Mouse (Mus musculus) CH12.LX (cell line): ENCODE measurements around the gene Abca1. TPM values are rescaled to one million over a fixed set of nuclear protein-coding genes. Genes with fewer than 3 reads are reported as not detected.

Source experiments
- DNase-seq: peaks from one replicate; pipeline ENCODE4 v3.0.0-alpha.2; 2013; ENCODE audit errors: extremely low read depth
- H3K27ac ChIP-seq: 2 replicates; pipeline ENCODE4 v1.5.1; 2012; ENCODE audit warnings: low read depth, mild to moderate bottlenecking, control low read depth, moderate library complexity; ENCODE audit not compliant: insufficient read depth
- H3K27me3 ChIP-seq: replicated peaks from 2 replicates; pipeline ENCODE3; 2012; ENCODE audit warnings: inconsistent platforms
- H3K36me3 ChIP-seq, 2 experiments: replicated peaks in 1 of 2; 2 replicates each; pipeline versions ENCODE3 to v1.6.1; 2012; ENCODE audit warnings: inconsistent platforms in 1 of 2, low read length in 1 of 2, mild to moderate bottlenecking in 1 of 2, mixed read lengths in 1 of 2, moderate library complexity in 1 of 2; ENCODE audit not compliant: control insufficient read depth in 1 of 2, insufficient read depth in 1 of 2
- H3K4me1 ChIP-seq, 2 experiments: 2 replicates each; pipeline ENCODE4 v1.6.1; 2012; ENCODE audit warnings: inconsistent platforms in 1 of 2, moderate library complexity in 1 of 2; ENCODE audit not compliant: insufficient read depth in 2 of 2, control insufficient read depth in 1 of 2
- H3K4me2 ChIP-seq: 2 replicates; pipeline ENCODE4 v1.6.1; 2012; ENCODE audit warnings: low read depth, mild to moderate bottlenecking, control low read depth; ENCODE audit not compliant: poor library complexity, insufficient read depth, severe bottlenecking
- H3K4me3 ChIP-seq, 3 experiments: fragments of 150-350 bp in 1 of 3; sonication (generic) in 1 of 3; replicated peaks in 1 of 3; 2 replicates each; pipeline versions ENCODE3 to v1.5.1; 2011 to 2012; ENCODE audit warnings: low read depth in 2 of 3, low read length in 2 of 3, mild to moderate bottlenecking in 2 of 3, moderate library complexity in 2 of 3, control low read depth in 1 of 3, improper control_type of control experiment in 1 of 3, inconsistent platforms in 1 of 3, mixed read lengths in 1 of 3; ENCODE audit not compliant: poor library complexity in 1 of 3
- H3K79me2 ChIP-seq: replicated peaks from 2 replicates; pipeline ENCODE4 v1.6.1; 2012; ENCODE audit warnings: mild to moderate bottlenecking, moderate library complexity; ENCODE audit not compliant: control insufficient read depth, poor library complexity, insufficient read depth, severe bottlenecking; ENCODE audit errors: extremely low read depth
- H3K9ac ChIP-seq: 2 replicates; pipeline ENCODE4 v1.6.1; 2012; ENCODE audit warnings: low read depth, mild to moderate bottlenecking, control low read depth, moderate library complexity; ENCODE audit not compliant: insufficient read depth
- H3K9me3 ChIP-seq: replicated peaks from 2 replicates; pipeline ENCODE3; 2012; ENCODE audit warnings: low read length, inconsistent platforms, mixed read lengths
- CHD1 ChIP-seq: IDR thresholded peaks from 2 replicates; pipeline ENCODE4 v1.6.1; 2012; ENCODE audit warnings: low read depth, low read length, improper control_type of control experiment, inconsistent platforms
- CTCF ChIP-seq, 2 experiments: IDR thresholded peaks in 1 of 2; conservative IDR thresholded peaks in 1 of 2; 2 replicates each; pipeline ENCODE4 v1.5.1; 2011 to 2012; ENCODE audit warnings: low read depth in 2 of 2, low read length in 2 of 2, improper control_type of control experiment in 1 of 2, inconsistent platforms in 1 of 2, mild to moderate bottlenecking in 1 of 2, moderate library complexity in 1 of 2
- ETS1 ChIP-seq: conservative IDR thresholded peaks from 2 replicates; pipeline ENCODE4 v1.6.1; 2012; ENCODE audit warnings: low read depth, mild to moderate bottlenecking, inconsistent platforms, low read length, improper control_type of control experiment, moderate library complexity
- GABPA ChIP-seq: IDR thresholded peaks from 2 replicates; pipeline ENCODE4 v1.6.1; 2012; ENCODE audit warnings: low read depth, low read length, improper control_type of control experiment, inconsistent platforms; ENCODE audit not compliant: insufficient replicate concordance
- HCFC1 ChIP-seq: IDR thresholded peaks from 2 replicates; pipeline ENCODE4 v1.6.1; 2012; ENCODE audit warnings: low read depth, mild to moderate bottlenecking, inconsistent platforms, low read length, improper control_type of control experiment
- JUND ChIP-seq: conservative IDR thresholded peaks from 2 replicates; pipeline ENCODE4 v1.6.1; 2011; ENCODE audit warnings: low read depth, low read length, improper control_type of control experiment
- KAT2A ChIP-seq: IDR thresholded peaks from 2 replicates; pipeline ENCODE4 v1.6.1; 2012; ENCODE audit warnings: low read length, improper control_type of control experiment, inconsistent platforms; ENCODE audit not compliant: insufficient replicate concordance
- MAFK ChIP-seq: IDR thresholded peaks from 2 replicates; pipeline ENCODE4 v1.6.1; 2011; ENCODE audit warnings: low read length, improper control_type of control experiment; ENCODE audit not compliant: insufficient replicate concordance
- MXI1 ChIP-seq: IDR thresholded peaks from 2 replicates; pipeline ENCODE4 v1.6.1; 2011; ENCODE audit warnings: mild to moderate bottlenecking, low read depth, low read length, improper control_type of control experiment
- NELFE ChIP-seq: IDR thresholded peaks from 2 replicates; pipeline ENCODE4 v1.6.1; 2011; ENCODE audit warnings: low read depth, low read length, improper control_type of control experiment
- POLR2A ChIP-seq: IDR thresholded peaks from 2 replicates; pipeline ENCODE4 v1.6.1; 2011; ENCODE audit warnings: low read depth, mild to moderate bottlenecking, improper control_type of control experiment, low read length
- RAD21 ChIP-seq: IDR thresholded peaks from 2 replicates; pipeline ENCODE4 v1.6.1; 2011; ENCODE audit warnings: low read depth, mild to moderate bottlenecking, low read length, improper control_type of control experiment, moderate library complexity
- RCOR1 ChIP-seq: conservative IDR thresholded peaks from 2 replicates; pipeline ENCODE4 v1.6.1; 2012; ENCODE audit warnings: low read depth, mild to moderate bottlenecking, inconsistent platforms, low read length, improper control_type of control experiment
- SMC3 ChIP-seq: IDR thresholded peaks from 2 replicates; pipeline ENCODE4 v1.6.1; 2011; ENCODE audit warnings: low read depth, low read length, improper control_type of control experiment
- TBP ChIP-seq: conservative IDR thresholded peaks from 2 replicates; pipeline ENCODE4 v1.6.1; 2011; ENCODE audit warnings: low read depth, low read length, improper control_type of control experiment
- USF1 ChIP-seq: IDR thresholded peaks from 2 replicates; pipeline ENCODE4 v1.6.1; 2014; ENCODE audit warnings: low read depth, mild to moderate bottlenecking, inconsistent platforms, low read length, improper control_type of control experiment
- ZC3H11A ChIP-seq: IDR thresholded peaks from 2 replicates; pipeline ENCODE4 v1.6.1; 2012; ENCODE audit warnings: low read depth, mild to moderate bottlenecking, inconsistent platforms, low read length, improper control_type of control experiment
- ZMIZ1 ChIP-seq: IDR thresholded peaks from 2 replicates; pipeline ENCODE4 v1.6.1; 2012; ENCODE audit warnings: low read depth, mild to moderate bottlenecking, inconsistent platforms, low read length, improper control_type of control experiment
- dilution Hi-C: fragments of 300-500 bp; cut with MboI; formaldehyde crosslinking; loops from 2 replicates; pipeline ENCODE4 v1.14.3; 2020; ENCODE audit warnings: low sequenced_read_pairs; ENCODE audit not compliant: extremely low pct_unique_long_range_greater_than_20kb, extremely low pct_ligation_motif_present
- in situ Hi-C: fragments of 300-500 bp; cut with MboI; formaldehyde crosslinking; loops from 3 replicates; pipeline ENCODE4 v1.14.3; 2019; ENCODE audit warnings: low sequenced_read_pairs, low pct_ligation_motif_present, low pct_unique_long_range_greater_than_20kb, mixed read lengths
- polyA plus RNA-seq: library from polyadenylated mRNA; unstranded; fragments of >175 nt; gene quantifications from 2 replicates; pipeline ENCODE4 v1.2.1, GENCODE M21; 2012; ENCODE audit warnings: low read depth; ENCODE audit not compliant: insufficient read length
- total RNA-seq, 2 experiments: library from RNA; depleted of rRNA; stranded (reverse); fragments of 300-350 nt in 1 of 2; fragments of >200 nt in 1 of 2; gene quantifications; 2 replicates each; pipeline ENCODE4 v1.2.3; 2012 to 2014

The Abca1 gene
- total and polyA plus RNA-seq, 3 experiments: 0.13 to 0.46 (median 0.35) TPM

DNA sequence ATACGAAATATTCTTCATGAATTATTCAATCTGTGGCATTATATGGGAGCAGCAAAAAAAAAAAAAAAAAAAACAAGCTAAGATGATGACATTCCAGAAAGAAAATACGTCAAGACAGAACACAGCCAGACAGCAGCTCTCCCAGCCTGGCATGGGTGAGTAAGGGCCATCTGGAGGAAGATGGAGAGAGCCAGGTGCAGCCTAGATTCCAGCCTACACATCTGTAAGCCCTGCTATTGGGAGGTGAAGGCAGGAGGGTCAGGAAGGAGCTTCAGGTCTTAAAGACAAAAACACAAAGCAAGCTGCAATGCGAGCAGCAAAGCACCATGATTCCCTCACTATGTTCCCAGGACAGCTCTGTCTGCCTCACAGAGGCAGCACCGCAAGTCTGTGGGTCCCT lies 26.9 kb upstream of the Abca1 start:
- Histone ChIP-seq H3K4me1 (peaks cover 0 to 13% of the 10 kb centered on the region in 2 experiments; a peak in 2 of 4 replicates), H3K9me3 (no peaks in the 10 kb centered on the region), H3K4me2 (no peak overlapping the region), H3K4me3 (no peak overlapping the region), H3K36me3 (no peaks in the 10 kb centered on the region), H3K79me2 (no peaks in the 10 kb centered on the region), H3K27ac (no peak overlapping the region), H3K9ac (no peak overlapping the region), H3K27me3 (no peaks in the 10 kb centered on the region)
- dilution Hi-C loops: no loop called here
- TF ChIP-seq ZMIZ1 (no peak), CHD1 (no peak), ZC3H11A (no peak), HCFC1 (no peak), TBP (no peak), NELFE (no peak), RAD21 (no peak), GABPA (no peak)
- DNase-seq: no peak
- in situ Hi-C loops: no loop called here

DNA sequence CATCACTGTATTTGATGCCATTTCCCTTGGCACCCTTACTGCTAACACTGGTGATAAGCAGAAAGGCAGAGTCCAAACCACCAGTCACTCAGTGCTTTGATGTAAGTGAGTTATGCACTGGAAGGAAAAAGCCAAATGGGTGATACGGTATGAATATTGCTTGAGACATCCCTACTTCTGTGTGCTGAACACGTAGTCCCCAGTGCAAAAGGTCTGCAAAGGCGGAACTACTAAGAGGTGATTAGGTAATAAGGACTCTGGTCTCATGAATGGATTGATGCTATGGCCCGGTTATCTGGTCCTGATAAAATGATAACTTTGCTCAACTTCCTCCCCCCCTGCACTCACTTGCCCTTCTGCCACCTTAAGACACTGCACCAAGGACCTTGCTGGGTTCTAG lies 26.4 kb upstream of the Abca1 start:
- no peak overlapping the region for H3K27ac ChIP-seq
- no peak for DNase-seq
- H3K4me2 ChIP-seq: no peak overlapping the region
- TF ChIP-seq MAFK (no peak), POLR2A (no peak), CTCF (conservative IDR thresholded peaks at IDR 0.05 in 1 of 2, IDR thresholded peaks at IDR 0.05 in 1 of 2; ENCODE audit: low read depth in 2 of 2, low read length in 2 of 2) (no peak), SMC3 (no peak), ZMIZ1 (no peak), USF1 (no peak), RCOR1 (no peak), MXI1 (no peak), HCFC1 (no peak), KAT2A (no peak), ETS1 (no peak), JUND (no peak)
- no peak overlapping the region for H3K9ac ChIP-seq
- in situ Hi-C loops: no loop called here
- H3K36me3 ChIP-seq: no peaks in the 10 kb centered on the region
- H3K9me3 ChIP-seq: no peaks in the 10 kb centered on the region
- H3K79me2 ChIP-seq: no peaks in the 10 kb centered on the region
- no peak overlapping the region for H3K4me3 ChIP-seq
- H3K4me1 ChIP-seq: peaks cover 0 to 13% of the 10 kb centered on the region in 2 experiments; a peak in 2 of 4 replicates
- dilution Hi-C loops: no loop called here
- H3K27me3 ChIP-seq: no peaks in the 10 kb centered on the region
